Mouse (Mus musculus): Measurements from ENCODE around the gene Phf19. TPM values are rescaled to one million over a fixed set of nuclear protein-coding genes. Genes with fewer than 3 reads are reported as not detected.

Phf19 gene
- polyA plus RNA-seq, 1 experiment from 2014 or later, result 1.8 TPM

DNA sequence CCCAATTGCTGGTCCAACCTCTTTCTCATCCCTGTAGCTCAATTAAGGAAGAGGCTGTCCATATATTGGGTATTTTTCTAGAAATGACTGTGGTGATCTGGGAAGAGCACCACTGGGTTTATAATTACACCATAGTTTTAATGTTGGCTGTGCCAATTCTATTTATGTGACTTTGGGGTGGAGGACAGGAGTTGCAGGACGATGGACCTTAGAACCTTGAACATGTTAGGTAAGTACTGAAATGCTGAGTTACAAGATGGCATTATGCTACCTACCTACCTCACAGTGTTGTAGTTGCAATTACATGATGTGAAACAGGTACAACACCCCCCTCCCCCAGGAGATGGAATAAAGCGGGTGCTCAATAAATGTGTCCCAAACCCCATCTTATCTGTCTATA lies 31.1 kb downstream of the Phf19 start:
- WGBS, result 94% methylated on average over 2 of the region's 2 CpGs
- Histone ChIP-seq H3K4me3 (no peak overlapping the region), H3K27me3 (replicated peaks; ENCODE audit: low read depth, poor library complexity, severe bottlenecking) (peaks cover 7% of the 10 kb centered on the region; the same call in 1 of the 2 replicates), H3K27ac (replicated peaks) (no peak overlapping the region), H3K9me3 (no peaks in the 10 kb centered on the region), H3K4me1 (no peaks in the 10 kb centered on the region), H3K36me3 (replicated peaks) (no peaks in the 10 kb centered on the region)
- no peak for DNase-seq (ENCODE audit: low spot score)

DNA sequence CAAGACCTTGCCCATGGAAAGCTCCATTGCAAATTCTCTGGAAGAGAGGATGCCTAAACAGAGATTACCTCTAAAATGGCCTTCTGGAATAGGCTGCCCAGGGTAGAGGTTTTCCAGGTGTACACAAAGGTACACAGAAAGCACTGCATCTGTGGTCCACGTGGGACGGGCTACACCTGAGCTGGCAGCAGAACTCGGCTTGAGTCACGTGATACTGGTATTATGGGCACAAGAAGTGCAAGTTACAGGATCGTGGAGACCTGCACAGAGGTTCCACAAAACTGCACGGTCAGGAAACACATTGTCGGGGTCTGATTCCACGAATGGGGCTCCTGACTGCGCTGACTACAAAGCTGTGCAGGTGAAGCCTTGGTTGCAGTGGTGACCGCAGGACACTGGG lies 33.8 kb downstream of the Phf19 start:
- Histone ChIP-seq H3K4me3 (no peak overlapping the region), H3K9me3 (no peaks in the 10 kb centered on the region), H3K4me1 (no peaks in the 10 kb centered on the region), H3K27me3 (replicated peaks; ENCODE audit: low read depth, poor library complexity, severe bottlenecking) (peaks cover 24% of the 10 kb centered on the region), H3K36me3 (replicated peaks) (no peaks in the 10 kb centered on the region), H3K27ac (replicated peaks) (no peak overlapping the region)
- WGBS, result 87% methylated on average over 10 of the region's 10 CpGs
- DNase-seq (ENCODE audit: low spot score), result no peak

DNA sequence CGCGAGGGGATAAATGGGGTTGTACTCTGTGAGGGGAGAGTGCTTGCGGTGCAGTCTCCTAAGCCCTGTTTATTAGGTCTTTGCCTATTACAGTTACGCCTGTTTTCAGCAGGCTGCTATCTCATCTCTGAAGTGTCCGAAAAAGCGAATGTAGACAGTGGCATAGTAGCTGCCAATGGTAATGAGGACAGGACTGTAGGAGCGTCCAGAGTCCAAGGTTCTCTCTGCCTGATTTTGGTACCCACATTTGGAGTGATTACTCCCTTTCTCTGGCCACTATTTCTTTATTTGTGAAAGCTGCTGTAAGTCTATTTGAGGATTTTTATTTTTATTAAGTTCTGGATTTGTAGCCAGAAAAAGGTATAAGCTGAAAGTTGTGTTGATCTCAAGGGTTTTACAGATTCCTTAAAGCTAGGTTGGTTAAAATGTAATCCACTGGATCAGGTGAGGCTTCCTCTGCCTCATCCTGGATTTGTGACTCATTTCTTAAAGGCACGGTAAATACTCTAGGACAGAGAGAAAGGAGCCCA lies 38.9 kb downstream of the Phf19 start, which contains the start of gene Psmd5:
Gene Psmd5 (minus strand): TSS at position 153 of the 530 bp plus-strand sequence.
- DNase-seq (ENCODE audit: low spot score), result no peak
- peak within 1 kb of the TSS; percentile 43 for H3K4me3 ChIP-seq
- H3K27ac ChIP-seq (replicated peaks), result 0 out of 2 replicates have a peak within 1 kb of the TSS, but pooled peaks have one; percentile 2
- 18% methylated on average over 8 of the region's 8 CpGs for WGBS
- no peaks in the 10 kb centered on the region for H3K9me3 ChIP-seq
- peaks cover 45% of the 10 kb centered on the region for H3K27me3 ChIP-seq (replicated peaks; ENCODE audit: low read depth, poor library complexity, severe bottlenecking)
- peaks cover 19% of the 10 kb centered on the region for H3K4me1 ChIP-seq
- H3K36me3 ChIP-seq (replicated peaks), result no peaks in the 10 kb centered on the region

DNA sequence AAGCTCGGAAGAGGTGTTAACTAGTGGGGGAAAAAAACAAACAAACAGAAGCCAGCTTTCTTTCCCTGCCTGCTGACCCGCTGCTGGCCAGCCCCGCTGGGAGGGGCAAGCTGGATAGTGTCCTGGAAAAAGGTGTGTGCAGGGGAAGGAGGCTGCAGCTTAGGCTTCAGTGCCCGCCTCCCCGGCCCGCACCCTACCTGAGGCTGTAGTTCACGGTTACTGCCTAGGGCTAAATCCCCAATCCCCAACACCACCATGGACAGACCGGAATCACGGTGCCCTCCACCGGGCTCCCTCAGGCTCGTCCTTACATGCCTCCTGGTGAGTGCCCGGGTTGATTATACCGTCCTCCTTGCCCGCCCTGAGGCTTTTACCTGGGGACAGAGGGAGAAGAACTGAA lies 39.6 kb downstream of the Phf19 start, which contains the start of gene Cutal:
Gene Cutal (plus strand): TSS at position 126 of the 400 bp plus-strand sequence.
- Histone ChIP-seq H3K27me3 (replicated peaks; ENCODE audit: low read depth, poor library complexity, severe bottlenecking) (peaks cover 45% of the 10 kb centered on the region), H3K4me3 (peak within 1 kb of the TSS; percentile 43)
- DNase-seq (ENCODE audit: low spot score), result peak; percentile 27

DNA sequence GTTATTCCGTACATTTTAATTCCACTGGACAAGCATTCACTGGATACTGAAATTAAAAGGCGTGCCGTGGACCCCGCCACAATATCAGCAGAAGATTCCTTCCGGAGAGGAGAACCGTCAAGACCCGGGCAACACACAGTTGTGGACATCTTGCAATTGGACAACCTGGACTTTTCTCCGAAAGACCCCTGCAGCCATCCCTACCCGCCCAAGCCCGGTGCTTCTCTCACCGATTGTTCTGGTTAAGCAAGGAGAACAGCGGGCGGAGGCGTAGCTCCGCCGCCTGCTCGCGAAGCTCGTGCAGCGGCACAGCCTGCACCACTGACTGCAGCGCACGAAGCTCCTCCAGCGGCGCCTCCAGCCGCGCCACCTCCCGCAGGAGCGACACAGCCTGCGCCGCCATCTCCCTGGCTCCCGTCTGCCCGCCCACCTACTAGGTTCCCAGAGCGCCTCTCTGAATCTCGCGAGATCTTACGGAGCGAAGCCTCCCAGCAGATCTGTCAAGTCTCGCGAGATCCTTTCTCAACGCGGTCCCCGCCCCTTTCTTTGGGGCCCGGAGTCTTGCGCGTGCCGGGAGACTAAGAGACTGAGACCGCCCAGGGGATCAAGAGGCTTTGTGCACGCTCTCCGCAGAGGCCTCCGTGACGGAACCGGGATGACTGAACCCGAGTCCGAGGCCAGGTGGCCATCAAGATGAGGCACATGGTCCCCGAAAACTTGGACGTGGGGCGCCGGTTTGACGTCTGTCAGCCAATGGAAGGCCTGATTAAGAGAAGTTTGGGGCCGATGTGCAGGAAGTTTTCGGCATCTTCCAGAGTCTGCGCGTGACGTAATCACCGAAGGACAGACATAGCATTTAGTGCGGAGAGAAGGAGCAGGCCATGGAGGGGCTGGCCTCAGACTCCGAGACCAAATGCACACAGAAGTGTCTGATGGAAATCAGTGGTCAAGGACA lies 43.0 kb downstream of the Phf19 start:
- Histone ChIP-seq H3K27me3 (replicated peaks; ENCODE audit: low read depth, poor library complexity, severe bottlenecking) (peaks cover 31% of the 10 kb centered on the region), H3K27ac (replicated peaks) (peak overlapping the region; percentile 95), H3K4me3 (peak overlapping the region; percentile 94), H3K4me1 (peaks cover 33% of the 10 kb centered on the region), H3K9me3 (no peaks in the 10 kb centered on the region), H3K36me3 (replicated peaks) (peaks cover 20% of the 10 kb centered on the region)
- DNase-seq (ENCODE audit: low spot score), result peak; percentile 97
- under 1% methylated on average over 67 of the region's 67 CpGs for WGBS

More for the DNA sequence above, 39.6 kb downstream of the Phf19 start, which contains the start of gene Cutal:
- no peaks in the 10 kb centered on the region for H3K36me3 ChIP-seq (replicated peaks)
- 3% methylated on average over 14 of the region's 14 CpGs for WGBS
- peaks cover 25% of the 10 kb centered on the region for H3K4me1 ChIP-seq
- no peaks in the 10 kb centered on the region for H3K9me3 ChIP-seq
- H3K27ac ChIP-seq (replicated peaks), result 0 out of 2 replicates have a peak within 1 kb of the TSS, but pooled peaks have one; percentile 2

DNA sequence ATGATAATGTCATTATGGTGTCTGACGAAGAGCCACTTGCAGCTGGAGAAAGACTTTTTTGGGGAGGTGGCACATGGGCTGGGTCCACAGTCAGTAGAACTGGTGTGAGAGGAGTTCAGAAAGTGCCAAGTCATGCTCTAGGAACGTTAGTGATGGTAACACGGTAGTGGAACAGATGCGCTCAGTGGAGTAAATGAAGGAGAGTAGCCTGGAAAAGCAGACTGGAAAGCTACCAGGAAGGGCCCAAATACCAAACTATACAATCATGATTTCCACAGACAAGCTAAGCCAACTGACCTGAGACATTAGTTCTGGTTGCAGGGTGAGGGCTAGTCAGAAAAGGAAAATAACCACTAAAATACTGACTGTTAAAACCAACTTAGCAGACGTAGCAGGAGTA lies 44.1 kb downstream of the Phf19 start:
- Histone ChIP-seq H3K27ac (replicated peaks) (no peak overlapping the region), H3K36me3 (replicated peaks) (peaks cover 31% of the 10 kb centered on the region), H3K9me3 (no peaks in the 10 kb centered on the region), H3K27me3 (replicated peaks; ENCODE audit: low read depth, poor library complexity, severe bottlenecking) (peaks cover 24% of the 10 kb centered on the region), H3K4me3 (peak overlapping the region; percentile 94), H3K4me1 (peaks cover 33% of the 10 kb centered on the region)
- no peak for DNase-seq (ENCODE audit: low spot score)
- 59% methylated on average over 5 of the region's 5 CpGs for WGBS

DNA sequence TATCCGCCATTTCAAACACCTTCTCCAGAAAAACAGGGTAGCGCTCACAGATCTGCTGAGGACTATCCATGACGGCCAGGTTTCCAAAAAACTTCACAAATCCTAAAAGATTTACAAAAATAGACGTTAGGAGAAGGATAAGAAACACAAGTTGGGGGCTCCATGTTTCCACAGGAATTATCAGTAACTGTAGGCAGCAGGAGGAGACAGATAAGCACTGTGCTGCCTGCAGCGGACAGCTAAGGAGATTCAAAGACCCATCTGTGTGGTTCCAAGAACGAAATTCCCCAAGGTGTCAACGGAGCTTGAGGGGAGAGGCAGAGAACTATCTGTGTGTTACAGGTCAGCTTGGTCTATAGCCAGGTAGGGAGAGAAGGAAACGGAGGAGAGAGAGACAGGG lies 56.1 kb downstream of the Phf19 start:
- H3K4me3 ChIP-seq, result no peak overlapping the region
- DNase-seq (ENCODE audit: low spot score), result no peak
- 90% methylated on average over 8 of the region's 8 CpGs for WGBS
- no peaks in the 10 kb centered on the region for H3K4me1 ChIP-seq
- H3K27ac ChIP-seq (replicated peaks), result no peak overlapping the region
- H3K9me3 ChIP-seq, result no peaks in the 10 kb centered on the region
- H3K36me3 ChIP-seq (replicated peaks), result peaks cover 96% of the 10 kb centered on the region
- H3K27me3 ChIP-seq (replicated peaks; ENCODE audit: low read depth, poor library complexity, severe bottlenecking), result no peaks in the 10 kb centered on the region

DNA sequence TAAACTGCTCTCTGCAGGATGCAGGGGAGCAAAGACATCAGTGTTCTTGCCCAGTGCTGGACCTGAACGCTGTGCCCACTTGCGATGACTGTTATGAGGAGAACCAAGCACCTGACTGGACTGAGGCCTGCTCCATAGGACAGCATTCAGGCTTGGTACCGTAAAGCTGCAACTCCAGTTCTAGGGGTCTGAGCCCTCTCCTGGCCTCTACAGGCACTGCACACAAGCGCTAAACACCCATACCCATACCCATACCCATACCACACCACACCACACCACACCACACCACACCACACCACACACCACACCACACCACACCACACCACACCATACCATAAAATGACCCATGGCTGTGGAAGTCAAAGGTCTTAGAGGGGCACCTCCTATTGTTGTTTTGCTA lies 58.6 kb downstream of the Phf19 start:
- no peak for DNase-seq (ENCODE audit: low spot score)
- Histone ChIP-seq H3K9me3 (no peaks in the 10 kb centered on the region), H3K36me3 (replicated peaks) (peaks cover 100% of the 10 kb centered on the region), H3K27me3 (replicated peaks; ENCODE audit: low read depth, poor library complexity, severe bottlenecking) (no peaks in the 10 kb centered on the region), H3K4me3 (no peak overlapping the region), H3K27ac (replicated peaks) (no peak overlapping the region), H3K4me1 (no peaks in the 10 kb centered on the region)
- 92% methylated on average over 4 of the region's 4 CpGs for WGBS

DNA sequence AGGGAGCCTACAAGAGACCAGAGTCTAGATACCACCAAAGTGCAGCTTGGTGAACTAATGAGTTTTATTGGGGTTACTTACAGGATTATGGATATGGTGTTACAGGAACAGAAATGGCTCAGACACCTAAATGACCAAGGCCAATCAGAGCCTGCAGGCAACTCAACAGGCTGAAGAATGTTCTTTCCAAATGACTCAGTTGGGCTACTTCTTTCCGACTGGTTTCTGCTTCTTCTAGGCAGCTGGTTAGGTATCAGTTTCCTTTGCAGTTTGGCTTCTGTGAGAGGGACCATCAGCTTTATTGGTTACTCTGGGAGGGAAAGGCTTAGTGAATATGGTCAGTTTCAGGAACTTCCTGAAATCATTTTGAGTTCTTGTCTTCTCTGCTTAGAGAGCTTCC lies 66.1 kb downstream of the Phf19 start:
- Histone ChIP-seq H3K36me3 (replicated peaks) (peaks cover 43% of the 10 kb centered on the region), H3K4me3 (no peak overlapping the region), H3K27ac (replicated peaks) (no peak overlapping the region), H3K9me3 (no peaks in the 10 kb centered on the region), H3K4me1 (no peaks in the 10 kb centered on the region), H3K27me3 (replicated peaks; ENCODE audit: low read depth, poor library complexity, severe bottlenecking) (no peaks in the 10 kb centered on the region)
- DNase-seq (ENCODE audit: low spot score), result no peak
- WGBS, result 87% methylated on average over 1 of the region's 1 CpGs

Other genes starting within 250 kb of the Phf19 start
- 80.6 and 87.1 TPM in 2 replicates for gene Gapvd1, start 158.8 kb downstream of the Phf19 start, polyA plus RNA-seq (2016; fragmentation: Nextera tagmentation; extraction: Ambion mirVana)
- gene Hspa5, start 142.1 kb downstream of the Phf19 start, polyA plus RNA-seq (2016; fragmentation: Nextera tagmentation; extraction: Ambion mirVana), result 908 and 968 TPM in 2 replicates
- gene Rabepk, start 114.1 kb downstream of the Phf19 start, polyA plus RNA-seq (2016; fragmentation: Nextera tagmentation; extraction: Ambion mirVana), result 39.3 and 44.2 TPM in 2 replicates
- gene Fbxw2, start 87.7 kb downstream of the Phf19 start, polyA plus RNA-seq (2016; fragmentation: Nextera tagmentation; extraction: Ambion mirVana), result 77.3 and 79.0 TPM in 2 replicates
- gene Gm34653, start 81.0 kb downstream of the Phf19 start, polyA plus RNA-seq (2016; fragmentation: Nextera tagmentation; extraction: Ambion mirVana), result 0.09 TPM in 1 of 2 replicates, not detected in the other
- 0.09 TPM in 1 of 2 replicates, not detected in the other for gene Cutal, start 39.6 kb downstream of the Phf19 start, polyA plus RNA-seq (2016; fragmentation: Nextera tagmentation; extraction: Ambion mirVana)
- gene Psmd5, start 39.1 kb downstream of the Phf19 start, polyA plus RNA-seq (2016; fragmentation: Nextera tagmentation; extraction: Ambion mirVana), result 127 and 133 TPM in 2 replicates
- 0.34 and 0.38 TPM in 2 replicates for gene Traf1, start 47.7 kb upstream of the Phf19 start, polyA plus RNA-seq (2016; fragmentation: Nextera tagmentation; extraction: Ambion mirVana)
- gene Hc, start 147.4 kb upstream of the Phf19 start, polyA plus RNA-seq (2016; fragmentation: Nextera tagmentation; extraction: Ambion mirVana), result 0.10 and 0.17 TPM in 2 replicates
- gene AI182371, start 187.5 kb upstream of the Phf19 start, polyA plus RNA-seq (2016; fragmentation: Nextera tagmentation; extraction: Ambion mirVana), result 0.15 TPM in 1 of 2 replicates, not detected in the other
- gene Cntrl, start 195.5 kb upstream of the Phf19 start, polyA plus RNA-seq (2016; fragmentation: Nextera tagmentation; extraction: Ambion mirVana), result 28.5 and 30.4 TPM in 2 replicates